Mouse (Mus musculus) ES-Bruce4 (cell line): Measurements from ENCODE around the gene Mrtfb. TPM values are rescaled to one million over a fixed set of nuclear protein-coding genes. Genes with fewer than 3 reads are reported as not detected.
A peak's percentile ranks its signal among the peaks of the same experiment; 100 is the strongest.

Experiments used
- H3K27ac ChIP-seq: 2 replicates; pipeline ENCODE4 v1.5.1; 2012; ENCODE audit warnings: low read length, inconsistent platforms; ENCODE audit not compliant: insufficient read depth
- H3K27me3 ChIP-seq: 2 replicates; pipeline ENCODE4 v1.6.1; 2012; ENCODE audit warnings: mild to moderate bottlenecking, low read length, inconsistent platforms; ENCODE audit not compliant: control insufficient read depth, poor library complexity, insufficient read depth, severe bottlenecking
- H3K36me3 ChIP-seq: 2 replicates; pipeline ENCODE4 v1.6.1; 2012; ENCODE audit warnings: inconsistent platforms, mild to moderate bottlenecking, low read length, moderate library complexity; ENCODE audit not compliant: control insufficient read depth, poor library complexity, insufficient read depth, severe bottlenecking
- H3K4me1 ChIP-seq: one replicate; pipeline ENCODE4 v1.8.1; 2011; ENCODE audit warnings: low read length; ENCODE audit not compliant: control insufficient read depth, insufficient read depth
- H3K4me3 ChIP-seq: 2 replicates; pipeline ENCODE4 v1.5.1; 2011; ENCODE audit warnings: low read depth, mild to moderate bottlenecking, low read length
- H3K9ac ChIP-seq: 2 replicates; pipeline ENCODE4 v1.6.1; 2012; ENCODE audit warnings: low read depth, mild to moderate bottlenecking, inconsistent platforms; ENCODE audit not compliant: poor library complexity, severe bottlenecking
- H3K9me3 ChIP-seq: replicated peaks from 2 replicates; pipeline ENCODE4 v1.6.1; 2012; ENCODE audit warnings: mild to moderate bottlenecking, low read length, inconsistent platforms; ENCODE audit not compliant: control insufficient read depth, poor library complexity, insufficient read depth, severe bottlenecking
- CTCF ChIP-seq: IDR thresholded peaks from one replicate; pipeline ENCODE4 v1.8.1; 2011; ENCODE audit warnings: low read depth, low read length
- EP300 ChIP-seq: IDR thresholded peaks from 2 replicates; pipeline ENCODE4 v1.6.1; 2011; ENCODE audit warnings: low read depth, low read length; ENCODE audit not compliant: insufficient read depth
- POLR2A ChIP-seq: IDR thresholded peaks from one replicate; pipeline ENCODE4 v1.8.1; 2011; ENCODE audit warnings: low read length; ENCODE audit not compliant: insufficient read depth
- polyA plus RNA-seq: library from polyadenylated mRNA; stranded (reverse); fragments of >200 nt; gene quantifications from 2 replicates; pipeline ENCODE4 v1.2.4, GENCODE M21; 2011; ENCODE audit warnings: low read depth; ENCODE audit not compliant: missing spikeins, insufficient read depth, insufficient read length

The Mrtfb gene
- polyA plus RNA-seq, 1 experiment, result 20.7 TPM

- H3K9me3 ChIP-seq, result no peaks in the 10 kb centered on the region
- H3K4me1 ChIP-seq, result peaks cover 3% of the 10 kb centered on the region
- no peak for TF ChIP-seq EP300
- no peak for TF ChIP-seq POLR2A
- no peak for TF ChIP-seq CTCF
- H3K27me3 ChIP-seq, result no peaks in the 10 kb centered on the region
- peaks cover 3% of the 10 kb centered on the region; the same call in 1 of the 2 replicates for H3K36me3 ChIP-seq
- peak overlapping the region; percentile 86 for H3K27ac ChIP-seq
- no peak overlapping the region for H3K9ac ChIP-seq
- no peak overlapping the region for H3K4me3 ChIP-seq
Observed at GRCm38 (mm10) chr16:13323751-13324150, 67.5 kb downstream of the Mrtfb start.

- Histone ChIP-seq H3K27me3 (no peaks in the 10 kb centered on the region), H3K4me1 (peaks cover 3% of the 10 kb centered on the region), H3K4me3 (no peak overlapping the region), H3K9me3 (no peaks in the 10 kb centered on the region), H3K9ac (no peak overlapping the region), H3K36me3 (peaks cover 3% of the 10 kb centered on the region; the same call in 1 of the 2 replicates), H3K27ac (no peak overlapping the region)
- TF ChIP-seq EP300, result no peak
- TF ChIP-seq POLR2A, result no peak
Observed at GRCm38 (mm10) chr16:13326622-13327021, 70.3 kb downstream of the Mrtfb start.

DNA sequence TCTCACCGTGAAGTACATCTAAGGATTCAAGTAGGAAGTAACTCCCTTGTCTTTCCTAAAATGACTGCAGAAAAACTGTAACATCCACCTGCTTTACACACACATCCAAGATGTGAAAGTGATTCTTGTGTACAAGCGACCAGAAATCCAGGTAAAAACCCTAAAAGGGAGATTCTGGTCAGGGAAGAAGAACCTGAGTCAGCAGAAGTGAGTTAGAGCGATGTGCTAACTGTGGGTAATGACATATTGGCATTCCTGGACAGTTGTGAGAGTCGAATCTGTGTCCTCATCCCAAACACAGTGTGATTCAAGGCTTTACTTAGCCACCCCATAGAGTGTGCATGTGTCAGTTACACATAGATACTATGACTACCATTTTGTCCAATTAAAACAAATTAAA lies 72.4 kb downstream of the Mrtfb start:
- no peak for TF ChIP-seq CTCF
- TF ChIP-seq POLR2A, result no peak
- no peak for TF ChIP-seq EP300
- Histone ChIP-seq H3K27me3 (no peaks in the 10 kb centered on the region), H3K9ac (no peak overlapping the region), H3K36me3 (peaks cover 3% of the 10 kb centered on the region; the same call in 1 of the 2 replicates), H3K4me3 (no peak overlapping the region), H3K27ac (no peak overlapping the region), H3K4me1 (peaks cover under 1% of the 10 kb centered on the region), H3K9me3 (no peaks in the 10 kb centered on the region)

- Histone ChIP-seq H3K4me1 (no peaks in the 10 kb centered on the region), H3K9ac (no peak overlapping the region)
- no peak for TF ChIP-seq EP300
- TF ChIP-seq POLR2A, result no peak
- no peak for TF ChIP-seq CTCF
Observed at GRCm38 (mm10) chr16:13329640-13330039, 73.4 kb downstream of the Mrtfb start.

DNA sequence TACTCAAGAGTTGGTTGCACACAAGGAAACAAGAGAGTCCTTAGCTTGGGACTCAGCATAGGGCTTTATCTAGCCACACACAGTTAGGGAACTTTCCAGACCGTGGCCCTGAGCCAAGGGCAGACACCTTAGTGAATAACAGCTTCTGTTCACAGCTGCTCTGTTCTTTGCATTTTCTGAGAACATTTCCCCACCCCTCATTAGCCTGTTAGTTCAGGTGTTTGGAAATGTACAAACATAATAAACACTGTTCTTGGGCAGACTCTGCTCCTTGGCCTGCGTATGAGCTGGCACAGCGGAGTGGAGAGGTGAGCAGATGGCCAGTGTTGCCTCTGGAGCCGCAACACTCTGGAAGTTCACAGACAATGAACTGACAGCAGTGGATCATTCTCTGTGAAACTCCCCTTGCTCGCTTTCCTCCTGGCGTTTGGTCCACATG lies 74.0 kb downstream of the Mrtfb start:
- Histone ChIP-seq H3K27me3 (no peaks in the 10 kb centered on the region), H3K9ac (no peak overlapping the region), H3K36me3 (peaks cover 3% of the 10 kb centered on the region; the same call in 1 of the 2 replicates), H3K27ac (no peak overlapping the region), H3K4me3 (no peak overlapping the region), H3K4me1 (no peaks in the 10 kb centered on the region), H3K9me3 (no peaks in the 10 kb centered on the region)
- TF ChIP-seq POLR2A (no peak), CTCF (no peak), EP300 (no peak)

More at GRCm38 (mm10) chr16:13329640-13330039, 73.4 kb downstream of the Mrtfb start:
- H3K4me3 ChIP-seq, result no peak overlapping the region
- peaks cover 3% of the 10 kb centered on the region; the same call in 1 of the 2 replicates for H3K36me3 ChIP-seq
- no peaks in the 10 kb centered on the region for H3K9me3 ChIP-seq
- H3K27ac ChIP-seq, result no peak overlapping the region
- H3K27me3 ChIP-seq, result no peaks in the 10 kb centered on the region

GRCm38 (mm10) chr16:13331898-13332297 lies 75.6 kb downstream of the Mrtfb start:
- no peaks in the 10 kb centered on the region for H3K9me3 ChIP-seq
- no peaks in the 10 kb centered on the region for H3K36me3 ChIP-seq
- H3K9ac ChIP-seq, result no peak overlapping the region
- no peaks in the 10 kb centered on the region for H3K27me3 ChIP-seq
- no peak overlapping the region for H3K4me3 ChIP-seq
- H3K4me1 ChIP-seq, result no peaks in the 10 kb centered on the region
- TF ChIP-seq EP300 (no peak), CTCF (no peak), POLR2A (no peak)
- no peak overlapping the region for H3K27ac ChIP-seq
